Mouse (Mus musculus) midbrain, embryonic 12.5 days (tissue): ENCODE measurements around the gene Smdt1. TPM values are rescaled to one million over a fixed set of nuclear protein-coding genes. Genes with fewer than 3 reads are reported as not detected.
"Not testable (repeated sequence)": the region's sequence is repeated elsewhere in the genome, so short reads cannot be mapped to it uniquely, and the experiment has no call there.

Source experiments
- ATAC-seq: fragments of 200-750 bp; cut with Nextera tagmentation; 2 replicates; pipeline ENCODE4 v1.8.0; 2017; ENCODE audit warnings: low read depth, moderate TSS enrichment, moderate library complexity; ENCODE audit not compliant: low FRiP score
- H3K27ac ChIP-seq: fragments of 300-500 bp; sonication (generic); replicated peaks from 2 replicates; pipeline ENCODE4 v1.5.1; 2016; ENCODE audit warnings: mild to moderate bottlenecking
- H3K27me3 ChIP-seq: fragments of 300-500 bp; sonication (generic); 2 replicates; pipeline ENCODE4 v1.6.1; 2016; ENCODE audit warnings: mild to moderate bottlenecking
- H3K36me3 ChIP-seq: fragments of 300-500 bp; sonication (generic); 2 replicates; pipeline ENCODE4 v1.6.1; 2016
- H3K4me1 ChIP-seq: fragments of 300-500 bp; sonication (generic); 2 replicates; pipeline ENCODE4 v1.6.1; 2016
- H3K4me2 ChIP-seq: fragments of 300-500 bp; sonication (generic); replicated peaks from 2 replicates; pipeline ENCODE4 v1.6.1; 2016; ENCODE audit warnings: mild to moderate bottlenecking, moderate library complexity
- H3K4me3 ChIP-seq: fragments of 300-500 bp; sonication (generic); 2 replicates; pipeline ENCODE4 v1.5.1; 2016; ENCODE audit warnings: mild to moderate bottlenecking
- H3K9ac ChIP-seq: fragments of 300-500 bp; sonication (generic); replicated peaks from 2 replicates; pipeline ENCODE4 v1.6.1; 2016; ENCODE audit warnings: mild to moderate bottlenecking, moderate library complexity
- H3K9me3 ChIP-seq: fragments of 300-500 bp; sonication (generic); 2 replicates; pipeline ENCODE4 v1.6.1; 2016; ENCODE audit warnings: mild to moderate bottlenecking
- WGBS: fragments of 180-500 bp; shearing (Covaris S2); methylation state at CpG from one replicate; pipeline ENCODE4 v1.1.7; 2016; 5-methylcytosine and 5-hydroxymethylcytosine counted together
- polyA plus RNA-seq: library from polyadenylated mRNA; unstranded; fragments of >200 nt; fragmentation: Nextera tagmentation; extraction: Ambion mirVana; gene quantifications from 2 replicates; pipeline ENCODE4 v1.2.1, GENCODE M21; 2016

The Smdt1 gene
- polyA plus RNA-seq, 1 experiment from 2014 or later, result 261 TPM

DNA sequence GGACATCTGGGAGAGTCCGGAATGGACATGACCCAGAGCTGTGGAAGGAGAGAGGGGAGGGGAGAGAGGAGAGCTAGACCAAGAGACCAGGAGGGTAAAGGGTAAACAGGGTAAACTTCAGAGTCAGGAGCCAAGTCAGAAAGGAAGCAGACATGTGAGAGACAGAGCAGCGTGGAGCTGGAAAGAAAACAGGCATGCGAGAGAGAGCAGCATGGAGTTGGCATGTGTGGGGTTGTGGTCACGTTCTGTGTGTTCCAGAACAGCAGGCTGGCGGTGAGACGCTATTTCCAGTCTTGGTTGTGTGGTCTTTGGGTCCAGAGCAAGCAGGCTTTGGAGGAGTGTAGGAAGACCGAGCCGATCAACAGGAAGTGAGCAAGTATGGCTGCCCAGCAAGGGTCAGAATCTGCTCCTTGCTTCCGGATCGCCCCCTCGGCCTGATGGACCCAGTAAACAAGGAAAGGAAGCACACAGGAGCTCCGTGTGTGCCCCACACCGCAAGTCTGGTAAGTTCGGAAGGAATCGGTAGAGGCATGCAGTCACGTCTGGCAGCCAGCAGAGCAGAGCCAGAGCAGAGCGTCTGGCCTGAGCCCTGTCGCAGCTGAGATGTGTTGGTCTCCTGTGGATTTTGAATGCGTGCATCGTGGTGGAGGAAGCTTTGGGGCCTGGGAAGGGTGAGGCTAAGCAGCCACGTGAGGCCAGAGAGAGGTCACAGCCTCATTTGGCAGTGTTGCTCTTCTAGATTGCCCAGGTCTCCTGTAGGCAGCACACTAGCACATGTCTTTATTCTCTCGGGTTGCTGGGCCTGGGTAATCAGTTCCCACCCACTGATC is 19.9 kb downstream of the Smdt1 start:
- WGBS, result 70% methylated on average over 22 of the region's 22 CpGs
- Histone ChIP-seq H3K9ac (no peak overlapping the region; the same call in 1 of the 2 replicates), H3K4me3 (no peak overlapping the region), H3K36me3 (no peaks in the 10 kb centered on the region), H3K27ac (no peak overlapping the region), H3K4me2 (no peak overlapping the region), H3K9me3 (no peaks in the 10 kb centered on the region), H3K27me3 (no peaks in the 10 kb centered on the region), H3K4me1 (peaks cover 6% of the 10 kb centered on the region; the same call in 1 of the 2 replicates)
- no peak for ATAC-seq

DNA sequence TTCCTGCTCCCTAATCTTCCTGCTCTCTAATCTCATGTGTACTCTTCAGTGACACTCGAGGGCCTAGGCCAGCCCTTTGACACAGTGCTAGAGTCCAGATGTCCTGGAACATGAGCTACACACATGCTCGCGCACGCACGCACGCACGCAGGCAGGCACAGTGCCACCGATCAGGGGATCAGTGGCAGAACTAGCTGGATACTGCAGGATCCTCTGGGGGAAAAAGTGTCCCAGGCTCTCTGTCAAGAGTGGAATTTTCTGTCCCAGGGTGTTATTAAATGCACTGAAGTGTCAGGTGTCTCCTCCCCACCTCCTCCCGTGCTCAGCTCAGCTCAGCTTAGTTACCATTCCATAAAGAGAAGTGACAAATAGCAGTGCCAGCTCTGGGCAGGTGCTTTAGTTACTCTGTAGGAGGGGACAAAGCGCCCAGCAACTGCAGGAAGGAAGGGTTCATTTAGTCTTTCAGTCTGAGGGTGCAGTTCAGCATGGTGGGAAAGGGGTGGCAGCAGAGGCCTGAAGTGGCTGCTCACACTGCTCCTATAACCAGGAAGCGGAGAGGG is 22.8 kb downstream of the Smdt1 start:
- Histone ChIP-seq H3K27ac (no peak overlapping the region), H3K9ac (no peak overlapping the region), H3K4me1 (no peaks in the 10 kb centered on the region), H3K27me3 (no peaks in the 10 kb centered on the region), H3K4me2 (no peak overlapping the region), H3K36me3 (no peaks in the 10 kb centered on the region), H3K9me3 (no peaks in the 10 kb centered on the region), H3K4me3 (no peak overlapping the region)
- no peak for ATAC-seq
- 75% methylated on average over 11 of the region's 11 CpGs for WGBS

GRCm38 (mm10) chr15:82362234-82362633 is 23.5 kb downstream of the Smdt1 start:
- H3K27me3 ChIP-seq, result no peaks in the 10 kb centered on the region
- H3K4me1 ChIP-seq, result no peaks in the 10 kb centered on the region
- H3K9me3 ChIP-seq, result no peaks in the 10 kb centered on the region
- WGBS, result 95% methylated on average over 4 of the region's 4 CpGs
- no peaks in the 10 kb centered on the region for H3K36me3 ChIP-seq
- no peak overlapping the region for H3K4me3 ChIP-seq
- H3K9ac ChIP-seq, result no peak overlapping the region
- no peak overlapping the region for H3K27ac ChIP-seq
- no peak for ATAC-seq
- H3K4me2 ChIP-seq, result no peak overlapping the region

- ATAC-seq, result not testable (repeated sequence)
These were observed 25.0 kb downstream of the Smdt1 start for GRCm38 (mm10) chr15:82363801-82364200.

DNA sequence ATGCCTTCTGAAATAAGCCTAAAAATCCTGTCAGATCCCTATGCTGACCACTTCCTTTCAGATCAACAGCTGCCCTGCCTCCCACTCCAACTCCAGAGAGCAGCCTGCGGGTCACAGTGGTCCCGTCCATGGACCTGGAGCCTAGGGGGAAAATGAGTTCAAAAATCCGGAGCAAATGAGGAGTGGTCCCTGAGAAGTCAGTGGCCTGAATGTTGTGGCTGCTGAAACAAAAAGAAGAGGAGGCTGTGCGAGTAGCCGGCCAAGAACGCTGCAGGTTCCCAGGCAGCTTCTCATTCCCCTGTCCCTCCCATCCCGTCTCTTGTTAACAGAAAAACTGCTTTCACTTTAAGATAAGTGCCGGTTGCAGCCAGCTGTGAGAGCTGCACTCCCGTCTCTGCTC is 25.8 kb downstream of the Smdt1 start:
- H3K4me2 ChIP-seq, H3K9me3 ChIP-seq, H3K27ac ChIP-seq, H3K4me3 ChIP-seq, H3K4me1 ChIP-seq, H3K36me3 ChIP-seq, H3K9ac ChIP-seq, ATAC-seq, H3K27me3 ChIP-seq: not testable (repeated sequence)
- 13% methylated on average over 7 of the region's 9 CpGs for WGBS

More at GRCm38 (mm10) chr15:82363801-82364200, 25.0 kb downstream of the Smdt1 start:
- not testable (repeated sequence) for H3K4me2 ChIP-seq, H3K27ac ChIP-seq, H3K4me1 ChIP-seq, H3K9ac ChIP-seq, H3K9me3 ChIP-seq, H3K27me3 ChIP-seq, H3K4me3 ChIP-seq, H3K36me3 ChIP-seq
- WGBS, result 77% methylated on average over 11 of the region's 12 CpGs

DNA sequence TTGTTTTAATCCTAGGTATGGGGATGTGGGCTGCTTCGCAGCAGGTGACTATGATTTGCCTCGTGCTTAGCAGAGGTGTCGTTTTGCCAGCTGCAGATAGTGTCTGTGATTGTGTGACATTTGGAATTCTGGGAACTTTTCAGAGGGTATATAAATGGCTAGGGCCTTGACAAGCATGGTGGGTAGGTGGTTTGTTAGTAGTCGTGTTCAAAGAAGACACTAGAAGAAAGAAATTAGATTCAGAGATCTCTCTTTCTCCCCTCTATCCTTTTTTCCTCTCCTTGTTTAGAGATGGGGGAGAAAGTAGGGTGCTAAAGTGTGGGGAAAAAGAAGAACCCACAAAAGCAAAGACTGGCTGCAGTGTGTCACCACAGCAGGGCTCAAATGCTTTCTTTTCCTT is 29.4 kb downstream of the Smdt1 start:
- Histone ChIP-seq H3K9ac (no peak overlapping the region), H3K36me3 (no peaks in the 10 kb centered on the region), H3K4me3 (no peak overlapping the region), H3K9me3 (no peaks in the 10 kb centered on the region), H3K27ac (no peak overlapping the region), H3K4me1 (no peaks in the 10 kb centered on the region), H3K4me2 (no peak overlapping the region), H3K27me3 (no peaks in the 10 kb centered on the region)
- WGBS, result 96% methylated on average over 4 of the region's 4 CpGs
- ATAC-seq, result no peak

GRCm38 (mm10) chr15:82368851-82369250 is 30.1 kb downstream of the Smdt1 start:
- Histone ChIP-seq H3K27ac (no peak overlapping the region), H3K9ac (no peak overlapping the region), H3K27me3 (no peaks in the 10 kb centered on the region), H3K4me3 (no peak overlapping the region), H3K9me3 (no peaks in the 10 kb centered on the region), H3K4me2 (no peak overlapping the region), H3K4me1 (no peaks in the 10 kb centered on the region), H3K36me3 (no peaks in the 10 kb centered on the region)
- WGBS, result 78% methylated on average over 1 of the region's 1 CpGs
- ATAC-seq, result no peak

- Histone ChIP-seq H3K9ac (no peak overlapping the region), H3K27ac (no peak overlapping the region), H3K9me3 (no peaks in the 10 kb centered on the region), H3K4me3 (no peak overlapping the region), H3K4me2 (no peak overlapping the region), H3K4me1 (peaks cover 7% of the 10 kb centered on the region), H3K36me3 (no peaks in the 10 kb centered on the region), H3K27me3 (no peaks in the 10 kb centered on the region)
- WGBS, result 96% methylated on average over 6 of the region's 6 CpGs
- ATAC-seq, result no peak
These were observed 33.7 kb downstream of the Smdt1 start for GRCm38 (mm10) chr15:82372446-82372845.

DNA sequence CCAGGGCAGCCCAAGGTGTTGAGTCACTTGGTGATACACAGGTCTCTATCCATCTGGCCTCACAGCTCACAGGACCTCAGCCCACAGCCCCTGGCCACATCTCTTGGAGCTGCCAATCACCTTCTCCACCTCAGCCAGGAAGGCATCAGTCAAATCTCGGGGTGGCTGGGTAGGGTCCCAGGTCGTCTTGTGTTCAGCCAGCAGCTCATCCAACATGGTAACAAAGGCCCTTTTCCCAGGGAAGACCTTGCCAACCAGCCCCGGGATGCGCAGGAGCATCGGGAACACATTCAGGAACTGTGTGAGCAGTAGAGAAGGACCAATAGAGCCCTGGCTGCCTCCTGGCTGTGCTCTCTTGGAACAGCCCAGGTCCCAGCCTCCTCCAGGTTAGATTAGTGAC is 34.2 kb downstream of the Smdt1 start:
- no peak overlapping the region for H3K4me2 ChIP-seq
- ATAC-seq, result no peak
- peaks cover 7% of the 10 kb centered on the region for H3K4me1 ChIP-seq
- H3K27ac ChIP-seq, result no peak overlapping the region
- WGBS, result 86% methylated on average over 5 of the region's 5 CpGs
- H3K9me3 ChIP-seq, result no peaks in the 10 kb centered on the region
- no peak overlapping the region for H3K4me3 ChIP-seq
- no peak overlapping the region for H3K9ac ChIP-seq
- H3K27me3 ChIP-seq, result 0 out of 2 replicates have a peak, but pooled peaks cover 5% of the 10 kb centered on the region
- no peaks in the 10 kb centered on the region for H3K36me3 ChIP-seq

DNA sequence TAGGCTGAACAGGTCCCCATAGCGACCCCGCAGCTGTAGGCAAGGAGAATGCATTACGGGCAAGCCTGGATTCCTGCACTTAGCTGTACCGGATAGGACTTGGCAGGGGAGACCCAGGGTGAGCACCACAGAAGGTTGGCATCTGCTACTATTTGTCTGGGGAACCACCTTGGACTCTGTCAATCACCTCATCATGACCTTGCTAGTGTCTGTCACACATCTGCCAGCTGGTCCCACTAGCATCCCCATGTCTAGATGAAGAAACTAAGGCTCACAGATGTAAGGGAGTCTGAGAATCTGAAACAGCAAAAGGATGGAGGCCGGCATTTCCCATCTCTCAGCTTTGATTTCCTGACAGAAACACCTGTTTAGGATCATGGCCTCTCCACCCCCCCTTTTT is 35.7 kb downstream of the Smdt1 start:
- 76% methylated on average over 5 of the region's 5 CpGs for WGBS
- no peaks in the 10 kb centered on the region for H3K36me3 ChIP-seq
- ATAC-seq, result no peak
- H3K9ac ChIP-seq, result no peak overlapping the region
- H3K4me1 ChIP-seq, result peaks cover 7% of the 10 kb centered on the region
- H3K27me3 ChIP-seq, result peaks cover 9% of the 10 kb centered on the region
- H3K27ac ChIP-seq, result no peak overlapping the region
- no peak overlapping the region for H3K4me2 ChIP-seq
- H3K4me3 ChIP-seq, result no peak overlapping the region
- H3K9me3 ChIP-seq, result no peaks in the 10 kb centered on the region

- H3K27me3 ChIP-seq, result peaks cover 13% of the 10 kb centered on the region
- no peak for ATAC-seq
- H3K27ac ChIP-seq, result no peak overlapping the region
- no peaks in the 10 kb centered on the region for H3K36me3 ChIP-seq
- no peaks in the 10 kb centered on the region for H3K9me3 ChIP-seq
- WGBS, result 86% methylated on average over 9 of the region's 9 CpGs
- H3K4me2 ChIP-seq, result no peak overlapping the region
- no peak overlapping the region for H3K9ac ChIP-seq
- peaks cover 19% of the 10 kb centered on the region for H3K4me1 ChIP-seq
- H3K4me3 ChIP-seq, result no peak overlapping the region
These were observed 37.1 kb downstream of the Smdt1 start for GRCm38 (mm10) chr15:82375855-82376254.

- no peaks in the 10 kb centered on the region for H3K9me3 ChIP-seq
- peaks cover 20% of the 10 kb centered on the region for H3K4me1 ChIP-seq
- no peak overlapping the region for H3K4me3 ChIP-seq
- no peak overlapping the region for H3K27ac ChIP-seq
- ATAC-seq, result no peak
- H3K9ac ChIP-seq, result no peak overlapping the region
- H3K4me2 ChIP-seq, result no peak overlapping the region
- H3K36me3 ChIP-seq, result no peaks in the 10 kb centered on the region
- 78% methylated on average over 17 of the region's 17 CpGs for WGBS
- H3K27me3 ChIP-seq, result peaks cover 13% of the 10 kb centered on the region
These were observed 37.8 kb downstream of the Smdt1 start for GRCm38 (mm10) chr15:82376393-82377138.
